14 mouse cellular contexts compared by ENCODE assay signal in genomic region chr11:95401568-95401967, GRCm38 (mm10).
"Had no signal": no experiment of that assay in that cellular context is flagged by ENCODE, and none has a peak within 500 bp of the region (broad histone marks: within the 10 kb centered on the region; RNA-seq: fewer than 3 reads in every experiment).

No protein-coding gene starts in this region.

- H3K36me3 ChIP-seq: limb, embryonic 15.5 days; liver, embryonic 12.5 days; midbrain, embryonic 10.5 days; neural tube, embryonic 12.5 days had no signal

- H3K27ac ChIP-seq: left cerebral cortex, adult 2 months; limb, embryonic 15.5 days; liver, embryonic 12.5 days; midbrain, embryonic 10.5 days; neural tube, embryonic 12.5 days had no signal

- ATAC-seq: liver, embryonic 12.5 days had no signal

- H3K9me3 ChIP-seq: limb, embryonic 15.5 days; liver, embryonic 12.5 days; midbrain, embryonic 10.5 days; neural tube, embryonic 12.5 days had no signal

- H3K4me3 ChIP-seq: left cerebral cortex, adult 2 months; limb, embryonic 15.5 days; liver, embryonic 12.5 days; midbrain, embryonic 10.5 days; neural tube, embryonic 12.5 days had no signal

- H3K4me1 ChIP-seq: liver, embryonic 12.5 days; neural tube, embryonic 12.5 days had no signal

- DNase-seq: kidney, postnatal 25 days; lung, embryonic 14.5 days; lung, postnatal 10 days; lung, postnatal 4 days; midbrain, embryonic 14.5 days; retina, postnatal 1 day; right cerebral cortex, postnatal 4 days; spleen, adult 18-20 months; thymus, postnatal 36 days had no signal

- H3K4me2 ChIP-seq: limb, embryonic 15.5 days; liver, embryonic 12.5 days; lung, embryonic 14.5 days; neural tube, embryonic 12.5 days had no signal

- H3K9ac ChIP-seq: limb, embryonic 15.5 days; liver, embryonic 12.5 days; lung, embryonic 14.5 days; neural tube, embryonic 12.5 days had no signal

- H3K27me3 ChIP-seq: neural tube, embryonic 12.5 days had no signal
